Mouse (Mus musculus): ENCODE measurements around the gene Grik3. TPM values are rescaled to one million over a fixed set of nuclear protein-coding genes. Genes with fewer than 3 reads are reported as not detected.

Gene Grik3
- polyA plus RNA-seq, 1 experiment from 2014 or later: not detected

DNA sequence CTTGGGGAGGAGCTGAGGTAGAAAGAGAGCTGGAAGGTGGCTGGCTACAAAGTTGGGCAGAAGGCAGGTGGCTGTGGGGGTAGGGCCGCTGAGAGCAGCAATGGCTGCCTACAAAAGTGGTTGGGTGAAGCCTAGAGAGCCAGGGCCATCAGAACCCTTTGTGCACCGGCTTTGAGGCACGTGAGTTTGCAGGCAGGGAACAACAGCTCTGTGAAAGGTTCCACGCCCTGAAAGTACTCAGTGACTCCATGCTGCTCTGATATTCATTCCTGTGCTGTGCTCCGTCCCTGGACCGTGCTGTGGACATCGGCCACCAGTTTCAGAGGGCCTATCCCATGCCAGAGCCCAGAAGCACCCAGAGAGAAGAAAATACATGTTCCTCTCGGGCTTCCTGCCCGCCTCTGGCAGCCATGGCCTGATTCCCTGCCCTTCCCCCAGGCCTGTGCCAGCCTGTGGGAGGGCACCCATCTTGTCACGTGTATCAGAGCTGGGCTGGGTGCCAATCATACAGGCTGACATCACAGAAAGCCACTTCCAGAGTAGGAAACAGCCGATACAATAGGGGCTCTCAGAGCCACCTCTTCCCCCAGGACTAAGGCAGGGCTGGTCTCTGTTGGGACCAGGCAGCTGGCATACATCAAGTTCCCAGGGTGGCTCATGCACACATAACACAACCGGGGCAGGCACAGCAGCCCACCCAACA, 212.3 kb downstream of the Grik3 start:
- Histone ChIP-seq H3K27ac (replicated peaks) (no peak overlapping the region), H3K4me3 (replicated peaks) (no peak overlapping the region), H3K9me3 (replicated peaks) (no peaks in the 10 kb centered on the region), H3K36me3 (replicated peaks) (no peaks in the 10 kb centered on the region), H3K9ac (no peak overlapping the region), H3K4me1 (replicated peaks) (no peaks in the 10 kb centered on the region), H3K4me2 (no peak overlapping the region), H3K27me3 (peaks cover 6% of the 10 kb centered on the region; the same call in 1 of the 2 replicates)
- no peak for ATAC-seq (ENCODE audit: insufficient read depth)
- WGBS (ENCODE audit: insufficient replicate concordance): 49% methylated on average over 12 of the region's 12 CpGs

DNA sequence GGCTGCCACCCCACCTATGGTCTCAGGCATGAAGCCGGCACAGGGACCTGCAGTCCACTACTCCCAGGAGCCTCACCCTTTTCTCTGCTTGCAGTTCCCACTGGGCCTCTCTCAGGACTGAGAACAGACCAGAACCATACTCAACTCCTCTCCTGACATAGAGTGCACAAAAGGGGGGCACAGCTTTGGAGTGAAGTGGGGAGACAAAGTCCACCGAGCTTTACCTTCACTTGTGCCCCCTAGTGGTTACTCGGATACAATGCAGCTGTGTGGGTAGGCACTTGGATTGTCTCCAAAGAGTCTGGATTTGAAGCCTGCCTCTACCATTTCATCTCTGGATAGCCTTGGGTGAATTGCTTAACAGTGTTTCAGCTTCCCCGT, 212.8 kb downstream of the Grik3 start:
- Histone ChIP-seq H3K4me2 (no peak overlapping the region), H3K4me1 (replicated peaks) (no peaks in the 10 kb centered on the region), H3K9me3 (replicated peaks) (no peaks in the 10 kb centered on the region), H3K27ac (replicated peaks) (no peak overlapping the region), H3K36me3 (replicated peaks) (no peaks in the 10 kb centered on the region), H3K4me3 (replicated peaks) (no peak overlapping the region), H3K9ac (no peak overlapping the region), H3K27me3 (0 out of 2 replicates have a peak, but pooled peaks cover under 1% of the 10 kb centered on the region)
- no peak for ATAC-seq (ENCODE audit: insufficient read depth)
- WGBS (ENCODE audit: insufficient replicate concordance): 33% methylated on average over 4 of the region's 4 CpGs

DNA sequence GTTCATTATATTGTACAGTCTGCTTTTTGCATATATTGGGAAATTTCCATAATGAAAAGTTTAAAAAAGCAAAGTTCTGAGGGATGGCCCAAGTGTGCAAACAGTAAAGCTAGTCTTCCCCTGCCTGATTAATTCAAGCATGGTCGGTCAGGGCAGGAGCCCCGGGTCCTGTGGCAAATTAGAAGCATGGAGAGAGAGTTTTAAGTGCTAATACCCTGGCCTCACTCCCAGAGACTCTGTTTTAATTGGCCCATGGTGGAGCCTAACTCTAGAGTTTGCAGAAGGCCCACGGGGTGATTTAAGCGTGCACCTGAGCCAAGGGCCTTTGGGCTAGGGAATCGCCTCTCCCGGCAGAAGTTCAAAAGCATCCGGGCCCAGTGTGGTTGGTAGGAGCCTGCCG, 215.2 kb downstream of the Grik3 start:
- H3K36me3 ChIP-seq (replicated peaks): no peaks in the 10 kb centered on the region
- WGBS (ENCODE audit: insufficient replicate concordance): 72% methylated on average over 8 of the region's 8 CpGs

DNA sequence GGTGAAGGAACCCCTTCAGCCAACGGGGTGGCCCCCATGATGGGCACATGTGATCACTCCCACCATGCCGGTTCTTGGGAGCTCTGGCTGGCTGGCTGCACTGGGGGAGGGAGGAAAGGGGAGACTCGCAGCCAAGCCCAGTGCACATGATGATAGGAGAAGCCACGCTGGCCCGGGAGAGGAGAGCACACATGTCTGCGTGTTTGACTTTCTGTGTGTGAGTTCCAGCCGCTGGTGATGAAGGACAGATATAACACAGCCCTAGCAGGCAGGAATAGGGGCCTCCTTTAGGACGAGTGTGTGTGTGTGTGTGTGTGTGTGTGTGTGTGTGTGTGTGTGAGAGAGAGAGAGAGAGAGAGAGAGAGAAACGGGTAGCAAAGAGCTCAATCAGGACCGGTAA, 219.2 kb downstream of the Grik3 start:
- H3K36me3 ChIP-seq (replicated peaks): no peaks in the 10 kb centered on the region
- no peak overlapping the region for H3K4me2 ChIP-seq
- WGBS (ENCODE audit: insufficient replicate concordance): 60% methylated on average over 10 of the region's 10 CpGs
- H3K27me3 ChIP-seq: no peaks in the 10 kb centered on the region
- H3K9me3 ChIP-seq (replicated peaks): no peaks in the 10 kb centered on the region
- H3K4me1 ChIP-seq (replicated peaks): no peaks in the 10 kb centered on the region
- no peak overlapping the region for H3K27ac ChIP-seq (replicated peaks)
- no peak overlapping the region for H3K9ac ChIP-seq
- H3K4me3 ChIP-seq (replicated peaks): no peak overlapping the region
- no peak for ATAC-seq (ENCODE audit: insufficient read depth)

More for the DNA sequence above, 215.2 kb downstream of the Grik3 start:
- Histone ChIP-seq H3K9me3 (replicated peaks) (no peaks in the 10 kb centered on the region), H3K27me3 (no peaks in the 10 kb centered on the region), H3K4me3 (replicated peaks) (no peak overlapping the region), H3K9ac (no peak overlapping the region), H3K4me1 (replicated peaks) (no peaks in the 10 kb centered on the region), H3K4me2 (no peak overlapping the region), H3K27ac (replicated peaks) (no peak overlapping the region)
- ATAC-seq (ENCODE audit: insufficient read depth): no peak

DNA sequence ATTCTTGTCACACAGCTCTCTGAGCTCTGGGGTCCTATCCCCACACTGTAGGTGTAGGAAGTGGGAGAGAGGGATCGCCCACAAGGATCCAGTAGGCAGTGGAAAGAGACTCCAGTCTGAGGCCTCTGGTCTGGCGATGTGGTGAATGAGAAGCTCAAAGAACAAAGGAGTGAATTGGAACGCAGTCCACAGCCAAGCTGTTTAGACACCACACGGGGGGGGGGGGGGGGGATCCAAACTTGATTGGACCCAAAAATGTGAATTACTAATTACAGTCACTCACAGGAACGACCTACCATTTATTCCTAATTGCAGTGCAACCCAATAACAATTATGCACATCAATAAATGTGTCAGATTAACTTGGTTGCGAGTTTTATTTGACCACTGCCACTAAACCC, 227.4 kb downstream of the Grik3 start:
- no peak overlapping the region for H3K4me3 ChIP-seq (replicated peaks)
- H3K36me3 ChIP-seq (replicated peaks): no peaks in the 10 kb centered on the region
- no peak overlapping the region for H3K27ac ChIP-seq (replicated peaks)
- H3K9ac ChIP-seq: no peak overlapping the region
- no peaks in the 10 kb centered on the region for H3K4me1 ChIP-seq (replicated peaks)
- H3K9me3 ChIP-seq (replicated peaks): no peaks in the 10 kb centered on the region
- no peak overlapping the region for H3K4me2 ChIP-seq
- no peak for ATAC-seq (ENCODE audit: insufficient read depth)
- 54% methylated on average over 6 of the region's 6 CpGs for WGBS (ENCODE audit: insufficient replicate concordance)
- no peaks in the 10 kb centered on the region for H3K27me3 ChIP-seq

DNA sequence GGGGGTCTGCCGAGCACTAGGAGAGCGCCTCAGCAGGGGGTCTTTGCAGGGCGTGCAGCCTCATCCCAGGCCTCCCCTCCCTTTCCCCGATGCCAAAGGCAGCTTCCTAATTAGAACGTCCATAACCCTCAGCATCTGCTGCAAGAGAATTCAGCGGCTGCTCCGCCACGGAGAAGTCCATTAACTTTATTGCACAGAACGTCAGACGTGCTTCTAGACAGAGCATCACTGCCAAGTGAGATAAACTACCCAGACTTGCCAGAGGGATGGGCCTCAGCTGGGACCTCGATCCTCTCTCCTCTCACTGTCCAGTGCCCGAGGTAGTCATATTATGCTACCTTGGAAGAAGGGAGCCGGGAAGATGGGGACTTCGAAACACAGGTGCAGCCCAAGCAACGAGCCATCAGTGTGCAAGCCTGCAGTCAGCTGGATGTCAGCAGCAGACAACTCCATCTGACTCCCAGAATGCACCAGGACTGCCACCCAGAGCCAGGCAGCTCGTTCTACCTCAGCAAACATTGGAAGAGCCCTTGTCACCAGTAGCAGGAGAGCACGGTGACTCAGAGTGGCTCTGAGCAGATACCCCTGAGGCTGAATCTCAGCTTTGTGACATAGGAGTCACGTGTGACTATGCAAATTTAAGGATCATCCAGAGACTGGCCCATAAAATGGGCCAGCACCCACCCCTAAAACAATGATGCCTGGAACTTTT, 228.1 kb downstream of the Grik3 start:
- no peaks in the 10 kb centered on the region for H3K4me1 ChIP-seq (replicated peaks)

DNA sequence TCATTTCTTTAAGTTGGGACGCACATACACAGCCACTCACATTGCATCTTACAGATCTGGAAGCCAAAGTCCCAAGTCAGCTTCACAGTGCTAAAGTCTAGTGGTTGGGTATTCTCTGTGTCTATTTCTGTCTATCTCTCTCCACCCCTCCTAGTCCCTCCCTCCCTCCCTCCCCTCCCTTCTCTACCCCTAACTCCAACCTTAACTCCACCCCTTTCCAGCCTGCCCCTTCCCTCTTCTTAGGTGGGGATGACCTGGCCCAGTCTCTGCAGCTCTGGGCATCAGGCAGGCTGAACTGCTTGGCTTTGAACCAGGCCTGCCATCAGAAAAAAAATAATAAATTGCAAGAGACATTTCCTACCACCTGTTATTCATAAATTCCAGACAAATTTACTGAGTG, 235.7 kb downstream of the Grik3 start:
- Histone ChIP-seq H3K4me1 (replicated peaks) (no peaks in the 10 kb centered on the region), H3K27me3 (peaks cover 42% of the 10 kb centered on the region), H3K36me3 (replicated peaks) (no peaks in the 10 kb centered on the region), H3K4me2 (no peak overlapping the region), H3K4me3 (replicated peaks) (no peak overlapping the region), H3K27ac (replicated peaks) (no peak overlapping the region), H3K9ac (no peak overlapping the region), H3K9me3 (replicated peaks) (no peaks in the 10 kb centered on the region)
- WGBS (ENCODE audit: insufficient replicate concordance): 66% methylated on average over 1 of the region's 1 CpGs
- no peak for ATAC-seq (ENCODE audit: insufficient read depth)

More for the DNA sequence above, 228.1 kb downstream of the Grik3 start:
- Histone ChIP-seq H3K4me3 (replicated peaks) (no peak overlapping the region), H3K36me3 (replicated peaks) (no peaks in the 10 kb centered on the region), H3K27ac (replicated peaks) (no peak overlapping the region), H3K27me3 (no peaks in the 10 kb centered on the region), H3K9me3 (replicated peaks) (no peaks in the 10 kb centered on the region), H3K9ac (no peak overlapping the region), H3K4me2 (no peak overlapping the region)
- 31% methylated on average over 18 of the region's 18 CpGs for WGBS (ENCODE audit: insufficient replicate concordance)
- no peak for ATAC-seq (ENCODE audit: insufficient read depth)

DNA sequence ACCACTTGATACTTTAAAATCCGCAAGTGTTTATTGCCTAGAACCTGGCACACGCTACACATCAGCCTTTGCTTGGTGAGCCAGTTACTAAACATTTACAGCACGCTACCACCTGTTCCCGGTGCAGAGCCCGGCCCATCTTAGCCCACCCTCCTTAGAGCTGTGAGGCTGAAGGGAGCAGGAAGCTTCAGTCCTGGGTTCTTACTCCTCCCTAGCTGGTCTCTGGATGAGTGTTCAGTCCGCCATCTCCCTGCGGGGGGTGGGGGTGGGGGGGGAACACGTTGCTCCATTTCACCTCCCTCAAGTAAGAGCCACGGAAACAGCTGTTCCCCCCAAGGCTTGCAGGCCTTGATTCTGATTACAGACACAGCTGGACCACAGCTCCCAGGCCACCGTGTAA, 236.5 kb downstream of the Grik3 start:
- no peak overlapping the region for H3K9ac ChIP-seq
- ATAC-seq (ENCODE audit: insufficient read depth): no peak
- H3K27me3 ChIP-seq: peaks cover 47% of the 10 kb centered on the region

DNA sequence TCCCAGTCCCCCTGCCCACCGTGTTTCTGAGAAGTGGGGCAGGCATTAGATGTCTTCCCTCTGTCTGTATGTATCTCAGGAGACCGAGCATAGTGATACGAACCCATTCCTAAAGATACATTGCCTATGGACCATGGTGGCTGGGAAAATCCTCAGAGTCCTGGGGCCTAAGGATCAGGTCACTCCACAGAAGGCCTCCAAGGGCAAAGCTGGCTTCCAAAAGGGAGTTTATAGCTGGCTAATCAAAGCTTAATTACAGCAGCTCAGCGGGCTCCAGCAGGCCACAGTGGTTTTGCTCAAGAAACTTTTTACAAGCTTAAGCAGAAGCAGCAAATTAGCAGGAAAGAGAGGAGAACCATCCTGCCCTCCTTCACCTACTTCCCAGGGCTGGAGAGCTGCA, 237.1 kb downstream of the Grik3 start:
- Histone ChIP-seq H3K27ac (replicated peaks) (no peak overlapping the region), H3K4me2 (no peak overlapping the region), H3K9me3 (replicated peaks) (no peaks in the 10 kb centered on the region), H3K9ac (no peak overlapping the region), H3K4me1 (replicated peaks) (no peaks in the 10 kb centered on the region), H3K4me3 (replicated peaks) (no peak overlapping the region), H3K27me3 (peaks cover 47% of the 10 kb centered on the region), H3K36me3 (replicated peaks) (no peaks in the 10 kb centered on the region)
- ATAC-seq (ENCODE audit: insufficient read depth): no peak
- WGBS (ENCODE audit: insufficient replicate concordance): 17% methylated on average over 4 of the region's 4 CpGs

More for the DNA sequence above, 236.5 kb downstream of the Grik3 start:
- Histone ChIP-seq H3K4me2 (no peak overlapping the region), H3K4me1 (replicated peaks) (no peaks in the 10 kb centered on the region), H3K9me3 (replicated peaks) (no peaks in the 10 kb centered on the region), H3K27ac (replicated peaks) (no peak overlapping the region), H3K4me3 (replicated peaks) (no peak overlapping the region), H3K36me3 (replicated peaks) (no peaks in the 10 kb centered on the region)
- WGBS (ENCODE audit: insufficient replicate concordance): 28% methylated on average over 10 of the region's 10 CpGs

DNA sequence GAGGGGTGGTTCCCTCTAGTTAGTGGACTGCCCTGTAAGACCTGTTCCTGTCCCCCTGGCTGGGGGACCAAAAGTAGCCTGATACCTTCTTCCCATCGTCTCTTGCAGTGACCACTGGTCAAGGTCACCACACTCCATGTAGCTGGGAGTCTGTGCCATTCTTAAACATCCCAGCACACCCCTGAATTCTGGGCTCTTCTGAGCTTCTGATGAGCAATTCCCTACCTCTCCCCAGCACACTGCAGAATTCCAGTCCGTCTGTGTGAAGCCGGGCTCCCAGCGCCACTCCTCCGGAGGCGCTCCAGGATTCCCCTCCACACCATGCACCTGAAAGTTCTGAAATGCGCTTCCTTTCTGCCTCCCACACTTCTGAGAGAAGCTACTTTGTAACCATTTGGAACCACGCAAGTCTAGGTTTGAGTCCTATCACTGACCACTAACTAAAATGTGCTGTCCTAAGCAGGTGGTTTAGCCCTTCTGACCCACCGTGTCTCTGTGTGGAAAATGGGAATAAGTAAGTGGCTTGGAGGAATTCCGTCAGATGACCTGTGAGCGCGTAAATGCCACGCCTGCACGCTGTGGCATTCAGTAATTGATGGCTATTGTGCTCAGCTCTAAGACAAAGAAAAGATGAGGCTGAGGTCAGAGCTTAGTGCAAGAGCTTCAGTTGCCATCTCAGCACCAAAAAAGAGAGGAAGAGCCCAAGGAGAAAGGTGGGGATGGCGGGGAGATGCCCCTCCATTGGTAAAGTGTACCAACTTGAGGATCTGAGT, 237.8 kb downstream of the Grik3 start:
- H3K4me1 ChIP-seq (replicated peaks): no peaks in the 10 kb centered on the region
- WGBS (ENCODE audit: insufficient replicate concordance): 13% methylated on average over 15 of the region's 15 CpGs
- ATAC-seq (ENCODE audit: insufficient read depth): no peak
- no peaks in the 10 kb centered on the region for H3K9me3 ChIP-seq (replicated peaks)
- H3K4me2 ChIP-seq: no peak overlapping the region
- no peak overlapping the region for H3K4me3 ChIP-seq (replicated peaks)
- H3K27ac ChIP-seq (replicated peaks): no peak overlapping the region
- no peak overlapping the region for H3K9ac ChIP-seq
- H3K27me3 ChIP-seq: peaks cover 47% of the 10 kb centered on the region
- H3K36me3 ChIP-seq (replicated peaks): no peaks in the 10 kb centered on the region
